Mouse (Mus musculus) liver, adult (tissue): ENCODE data around the gene Plscr4.

Experiments used
- GATA4 ChIP-seq: IDR thresholded peaks from 2 replicates; pipeline ENCODE4 v1.6.1; 2014; ENCODE audit warnings: mild to moderate bottlenecking, low read length; ENCODE audit not compliant: insufficient replicate concordance

Plscr4 gene

GRCm38 (mm10) chr9:92457261-92458058 is at the start of gene Plscr4:
Plscr4 (plus strand) TSS chr9:92457373.
- no peak for TF ChIP-seq GATA4

- TF ChIP-seq GATA4, result no peak
Measured at GRCm38 (mm10) chr9:92410225-92410624, 46.9 kb upstream of the Plscr4 start.

DNA sequence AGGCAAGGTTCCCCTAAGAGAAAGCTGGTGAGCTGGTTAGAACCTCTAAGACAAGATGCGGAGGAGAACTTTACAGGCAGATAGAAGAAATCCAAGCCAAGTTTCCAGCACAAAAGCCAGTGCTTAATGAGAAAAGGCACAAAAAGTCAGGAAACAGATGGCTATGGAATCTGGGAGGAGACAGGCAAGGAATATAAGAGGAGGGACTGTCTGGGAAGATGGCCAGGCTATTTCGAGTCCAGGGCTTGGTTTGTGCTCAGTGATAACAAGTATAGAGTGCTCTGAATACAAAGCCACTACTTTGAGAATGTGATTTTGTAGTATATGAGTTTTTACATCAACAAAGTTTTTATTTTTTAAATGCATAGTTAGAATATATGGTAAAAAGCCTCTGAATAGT is 45.1 kb upstream of the Plscr4 start:
- TF ChIP-seq GATA4, result no peak

GRCm38 (mm10) chr9:92413684-92414083 is 43.5 kb upstream of the Plscr4 start:
- TF ChIP-seq GATA4, result no peak

DNA sequence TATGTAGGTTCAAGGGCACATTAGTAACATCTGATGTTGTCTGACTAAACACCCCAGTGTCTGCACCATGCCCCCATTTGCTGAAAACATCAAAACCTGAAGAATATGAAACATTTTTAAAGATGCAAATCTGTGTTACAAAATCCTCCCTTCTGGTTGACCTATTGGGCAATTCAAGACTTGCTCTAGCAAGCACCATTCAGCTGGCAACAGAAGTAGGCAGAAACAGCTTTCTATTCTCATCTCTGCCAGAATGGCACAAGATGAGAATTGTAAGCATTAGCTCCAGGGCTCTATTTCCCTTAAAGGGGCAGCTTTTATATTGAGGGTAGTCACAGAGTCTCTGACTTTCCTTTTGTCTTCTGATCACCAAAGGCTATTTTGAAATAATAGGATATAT is 19.4 kb upstream of the Plscr4 start:
- TF ChIP-seq GATA4, result no peak

DNA sequence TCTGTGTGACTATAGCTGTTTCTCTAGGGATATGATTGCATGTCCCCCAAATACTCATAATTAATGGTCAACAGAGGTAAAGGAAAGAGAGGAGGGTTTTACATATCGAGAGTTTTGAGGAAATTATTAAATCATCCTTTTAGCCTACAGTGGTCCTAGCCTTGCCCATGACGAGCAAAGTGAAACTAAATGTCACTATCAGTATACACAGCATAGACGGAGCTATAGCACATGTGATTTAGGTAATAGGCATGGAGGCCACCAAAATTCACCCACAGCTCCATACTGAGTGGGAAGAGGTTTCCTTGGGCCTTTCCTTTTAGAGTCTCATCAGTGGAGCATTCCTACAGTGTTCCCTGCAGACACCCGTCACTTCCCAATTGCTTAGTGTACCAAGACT is 15.7 kb upstream of the Plscr4 start:
- no peak for TF ChIP-seq GATA4

- no peak for TF ChIP-seq GATA4
Measured at GRCm38 (mm10) chr9:92444536-92444935, 12.6 kb upstream of the Plscr4 start.

DNA sequence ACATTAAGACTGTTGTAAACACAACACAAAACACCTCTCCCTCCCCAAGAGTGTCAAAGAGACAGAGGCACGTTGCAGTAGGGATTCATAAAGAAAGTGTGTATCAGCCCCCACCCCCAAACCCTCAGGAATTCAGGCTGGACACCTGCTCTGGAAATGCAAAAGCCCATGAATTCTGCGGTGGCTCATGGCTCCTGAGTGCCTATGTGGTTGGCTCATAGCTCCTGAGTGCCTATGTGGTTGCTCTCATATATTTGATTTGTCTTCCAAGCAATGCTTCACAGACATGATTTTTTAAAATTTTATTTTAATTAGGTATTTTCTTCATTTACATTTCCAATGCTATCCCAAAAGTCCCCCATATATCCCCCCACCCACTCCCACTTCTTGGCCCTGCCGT is 568 bp upstream of the Plscr4 start:
- TF ChIP-seq GATA4, result no peak

- TF ChIP-seq GATA4, result no peak
Measured at GRCm38 (mm10) chr9:92458059-92458402, 858 bp downstream of the Plscr4 start.

- TF ChIP-seq GATA4, result no peak
Measured at GRCm38 (mm10) chr9:92458418-92458817, 1.2 kb downstream of the Plscr4 start.

DNA sequence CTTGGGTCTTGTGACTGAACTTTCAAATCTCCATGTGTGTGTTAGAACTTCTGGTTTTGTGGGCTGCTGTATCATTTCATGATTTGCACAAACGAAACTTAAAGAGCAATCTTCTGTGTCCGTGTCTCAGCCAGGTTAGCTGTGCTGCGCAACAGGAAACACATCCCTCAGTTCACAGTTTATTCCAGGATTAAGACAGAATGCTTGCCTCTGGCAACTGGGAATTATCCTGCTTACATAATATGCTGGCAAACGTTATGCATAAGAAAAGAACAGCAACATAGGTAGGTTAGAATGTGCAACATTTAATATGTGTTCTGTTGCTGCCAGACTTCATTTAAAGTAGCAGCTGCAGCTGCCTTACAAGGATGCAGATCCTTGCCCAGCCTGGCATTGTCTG is 10.6 kb downstream of the Plscr4 start:
- no peak for TF ChIP-seq GATA4

DNA sequence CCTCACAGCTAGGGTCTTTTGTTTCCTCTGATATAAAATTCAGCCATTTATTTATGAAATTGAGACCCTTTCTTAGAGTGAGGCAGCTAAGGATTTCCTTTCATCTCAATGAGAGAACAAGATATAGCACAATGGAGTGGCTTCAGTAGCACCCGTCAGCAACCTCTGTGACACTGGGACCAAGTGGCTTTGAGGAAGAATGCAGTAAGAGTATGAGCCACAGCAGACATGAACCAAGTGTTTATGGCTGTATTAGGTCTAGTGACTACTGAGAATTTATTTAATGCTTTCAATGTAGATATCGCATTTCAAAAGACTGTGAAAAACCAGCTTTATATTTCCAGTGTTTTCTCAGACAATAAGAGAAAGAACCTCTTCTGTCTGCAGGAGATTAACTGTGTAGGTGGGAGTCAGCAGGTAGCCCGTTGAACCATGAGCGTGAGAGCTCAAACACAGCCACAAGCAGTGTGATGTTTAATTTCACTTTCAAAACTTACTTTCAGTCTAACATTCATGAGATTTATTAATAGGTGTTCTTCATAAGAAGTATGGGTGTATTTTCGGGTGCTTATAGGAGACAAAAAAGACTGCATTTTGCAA is 15.2 kb downstream of the Plscr4 start:
- TF ChIP-seq GATA4, result no peak

- no peak for TF ChIP-seq GATA4
Measured at GRCm38 (mm10) chr9:92473178-92473577, 16.0 kb downstream of the Plscr4 start.

DNA sequence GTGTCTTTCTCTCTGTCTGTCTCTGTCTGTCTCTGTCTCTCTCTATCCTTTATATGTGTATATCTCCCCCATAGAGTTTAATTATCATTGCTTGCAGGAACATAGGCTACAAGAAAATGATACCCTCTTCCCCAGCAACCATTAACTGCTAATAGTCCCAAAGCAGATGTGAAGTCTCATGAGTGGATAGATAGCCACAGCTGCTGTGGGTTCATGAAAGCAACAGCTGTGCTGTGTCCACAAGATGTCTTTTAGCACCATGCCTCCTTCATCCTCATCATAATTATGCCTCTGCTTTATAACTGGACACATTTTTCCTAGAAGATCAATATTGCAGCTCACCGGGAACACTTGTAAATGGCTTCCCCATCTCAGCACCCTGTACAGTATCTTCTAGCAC is 17.1 kb downstream of the Plscr4 start:
- TF ChIP-seq GATA4, result no peak

- TF ChIP-seq GATA4, result no peak
Measured at GRCm38 (mm10) chr9:92481663-92482062, 24.5 kb downstream of the Plscr4 start.

DNA sequence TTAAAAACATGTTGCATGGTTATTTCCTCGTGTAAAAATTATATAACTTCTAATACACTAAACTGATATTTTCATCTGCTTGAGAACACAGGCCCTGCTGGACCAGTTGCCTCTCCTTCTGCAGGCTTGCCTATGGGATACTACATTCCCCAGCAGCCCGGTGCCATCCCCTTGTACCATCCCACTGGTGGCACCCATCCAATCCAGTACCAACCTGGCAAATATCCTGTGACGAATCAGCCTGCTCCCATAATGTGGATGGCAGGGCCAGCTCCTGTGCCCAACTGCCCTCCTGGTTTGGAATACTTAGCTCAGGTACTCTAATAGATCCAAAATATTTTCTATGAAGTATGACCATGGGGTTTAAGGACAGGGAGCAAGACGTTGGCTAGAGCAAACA is 25.4 kb downstream of the Plscr4 start:
- no peak for TF ChIP-seq GATA4
